Comparison of ENCODE assay signal across 8 mouse cellular contexts in the genomic region with DNA sequence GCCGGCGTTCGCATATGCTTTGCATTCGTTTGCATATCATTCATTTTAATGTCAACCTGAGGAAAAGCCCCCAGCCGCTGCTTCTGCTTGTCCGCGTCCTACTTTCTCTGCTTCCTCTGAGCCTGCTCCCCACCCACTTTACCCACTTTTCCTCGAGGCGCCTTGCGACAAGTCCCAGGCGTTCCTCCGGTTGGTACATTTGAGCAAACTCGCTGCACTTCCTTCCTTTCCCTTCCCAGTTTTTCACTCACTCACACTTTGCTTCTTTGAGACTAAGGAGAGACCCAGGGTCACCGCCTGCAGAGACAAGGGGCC. TPM values are rescaled to one million over a fixed set of nuclear protein-coding genes. Genes with fewer than 3 reads are reported as not detected.
DNase-seq lines count a peak whose midpoint lies in the region; ATAC-seq and TF ChIP-seq lines count a peak whose summit lies in the region.

No protein-coding gene starts in this region.

- H3K27me3 ChIP-seq in kidney, adult 2 months (replicated peaks; ENCODE audit: control insufficient read depth, insufficient read depth, low read length) = no peaks in the 10 kb centered on the region
- 0 out of 2 replicates have a peak, but pooled peaks cover 5% of the 10 kb centered on the region for H3K27me3 ChIP-seq in hindbrain, embryonic 15.5 days
- peaks cover 42% of the 10 kb centered on the region for H3K27me3 ChIP-seq in midbrain, embryonic 13.5 days

- H3K9ac ChIP-seq in hindbrain, embryonic 15.5 days = peak overlapping the region; percentile 87
- peak overlapping the region; percentile 91; the same call in 1 of the 2 replicates for H3K9ac ChIP-seq in midbrain, embryonic 13.5 days (replicated peaks)

- TF ChIP-seq CTCF in kidney, adult 2 months (conservative IDR thresholded peaks at IDR 0.05; ENCODE audit: insufficient read depth, insufficient read length, low read depth, low read length) = no peak
- 0 out of 2 replicates have a peak, but pooled peaks have one; percentile 3 for TF ChIP-seq CTCF in bone marrow macrophage, adult 2 months (IDR thresholded peaks at IDR 0.05; ENCODE audit: low read depth, low read length)

- peak overlapping the region; percentile 78 for H3K4me3 ChIP-seq in kidney, adult 2 months (ENCODE audit: insufficient read depth, low read depth, low read length)
- H3K4me3 ChIP-seq in bone marrow macrophage, adult 2 months (ENCODE audit: insufficient read depth, low read length) = peak overlapping the region; percentile 60; the same call in 1 of the 2 replicates
- peak overlapping the region; percentile 89 for H3K4me3 ChIP-seq in hindbrain, embryonic 15.5 days
- H3K4me3 ChIP-seq in midbrain, embryonic 13.5 days (replicated peaks) = peak overlapping the region; percentile 85

- H3K9me3 ChIP-seq in hindbrain, embryonic 15.5 days = no peaks in the 10 kb centered on the region
- no peaks in the 10 kb centered on the region for H3K9me3 ChIP-seq in midbrain, embryonic 13.5 days

- DNase-seq in kidney, adult 2 months = no peak
- DNase-seq in kidney, postnatal 36 days = no peak
- DNase-seq in adipocyte (ENCODE audit: low spot score) = no peak
- no peak for DNase-seq in thymus, postnatal 36 days

- 0 out of 2 replicates have a peak, but pooled peaks have one; percentile 5 for ATAC-seq in hindbrain, embryonic 15.5 days (ENCODE audit: low FRiP score, low read depth)
- no peak; the same call in 1 of the 2 replicates for ATAC-seq in midbrain, embryonic 13.5 days
- no peak for ATAC-seq in CD4-positive, CD25-positive, alpha-beta regulatory T cell, adult 4 months

- H3K36me3 ChIP-seq in kidney, adult 2 months (ENCODE audit: control insufficient read depth, insufficient read depth, low read length) = no peaks in the 10 kb centered on the region
- no peaks in the 10 kb centered on the region for H3K36me3 ChIP-seq in hindbrain, embryonic 15.5 days
- H3K36me3 ChIP-seq in midbrain, embryonic 13.5 days = no peaks in the 10 kb centered on the region

- no peaks in the 10 kb centered on the region for H3K4me1 ChIP-seq in kidney, adult 2 months (ENCODE audit: control insufficient read depth, insufficient read depth, low read length)
- peaks cover 3% of the 10 kb centered on the region; the same call in 1 of the 2 replicates for H3K4me1 ChIP-seq in bone marrow macrophage, adult 2 months (ENCODE audit: control insufficient read depth, insufficient read depth, low read length)
- peaks cover 58% of the 10 kb centered on the region for H3K4me1 ChIP-seq in hindbrain, embryonic 15.5 days (replicated peaks)
- peaks cover 61% of the 10 kb centered on the region for H3K4me1 ChIP-seq in midbrain, embryonic 13.5 days (replicated peaks)

- WGBS in kidney, adult 2 months = 4% methylated on average over 14 of the region's 14 CpGs
- WGBS in hindbrain, embryonic 15.5 days = 1% methylated on average over 14 of the region's 14 CpGs
- WGBS in midbrain, embryonic 13.5 days = 0% methylated on average over 14 of the region's 14 CpGs

- no peak overlapping the region; the same call in 1 of the 2 replicates for H3K27ac ChIP-seq in kidney, adult 2 months (ENCODE audit: insufficient read depth, low read depth, low read length)
- H3K27ac ChIP-seq in bone marrow macrophage, adult 2 months (ENCODE audit: insufficient read depth, low read depth, low read length) = no peak overlapping the region
- H3K27ac ChIP-seq in hindbrain, embryonic 15.5 days (replicated peaks) = peak overlapping the region; percentile 98
- H3K27ac ChIP-seq in midbrain, embryonic 13.5 days = peak overlapping the region; percentile 96

- TF ChIP-seq POLR2A in kidney, adult 2 months (IDR thresholded peaks at IDR 0.05; ENCODE audit: low read depth, low read length) = no peak
- no peak for TF ChIP-seq POLR2A in bone marrow macrophage, adult 2 months (IDR thresholded peaks at IDR 0.05; ENCODE audit: borderline replicate concordance, low read depth, low read length)

- peak overlapping the region; percentile 80 for H3K4me2 ChIP-seq in hindbrain, embryonic 15.5 days
- peak overlapping the region; percentile 77 for H3K4me2 ChIP-seq in midbrain, embryonic 13.5 days (replicated peaks)

RNA-seq across cellular contexts. Expression of gene Cbfa2t3, which starts 20.1 kb away (rescaled TPM):
- polyA plus RNA-seq in kidney, adult 2 months (2012; rRNA removed) = 5.5 and 6.7 TPM in 2 replicates
- polyA plus RNA-seq in bone marrow macrophage, adult 2 months (2012; ENCODE audit: insufficient read depth, insufficient read length, missing spikeins) = 0.95 and 2.0 TPM in 2 replicates
- 19.1 and 21.2 TPM in 2 replicates for polyA plus RNA-seq in hindbrain, embryonic 15.5 days (2015; fragmentation: Nextera tagmentation; extraction: Ambion mirVana)
- 20.2 and 20.9 TPM in 2 replicates for polyA plus RNA-seq in midbrain, embryonic 13.5 days (2015; fragmentation: Nextera tagmentation; extraction: Ambion mirVana)
- under 1 TPM in 1 of 2 experiments, not detected in 1; 0.25 TPM for polyA plus RNA-seq in CD4-positive, CD25-positive, alpha-beta regulatory T cell, adult 4 months (2017; shearing (Covaris generic))

RNA-seq across cellular contexts. Expression of gene Pabpn1l, which starts 56.3 kb away (rescaled TPM):
- 0.11 TPM in 2 replicates for polyA plus RNA-seq in kidney, adult 2 months (2012; rRNA removed)
- not detected in 2 replicates for polyA plus RNA-seq in bone marrow macrophage, adult 2 months (2012; ENCODE audit: insufficient read depth, insufficient read length, missing spikeins)
- polyA plus RNA-seq in hindbrain, embryonic 15.5 days (2015; fragmentation: Nextera tagmentation; extraction: Ambion mirVana) = not detected in 2 replicates
- polyA plus RNA-seq in midbrain, embryonic 13.5 days (2015; fragmentation: Nextera tagmentation; extraction: Ambion mirVana) = not detected in 2 replicates
- polyA plus RNA-seq in CD4-positive, CD25-positive, alpha-beta regulatory T cell, adult 4 months (2017; shearing (Covaris generic)) = not detected

Comparison
In these comparisons a context has a peak if more than half of its experiments do, and no peak if none do; other contexts are left out.
1. H3K27ac ChIP-seq: peak in hindbrain, embryonic 15.5 days (single experiment) and midbrain, embryonic 13.5 days (single experiment); none in kidney, adult 2 months (single experiment) and bone marrow macrophage, adult 2 months (single experiment).
2. Peak in every context shown above with its lines, with median percentiles within 50 percentile points of each other: H3K4me3 ChIP-seq.